In genomic region chr4:63493351-63494121, GRCm38 (mm10) we compare ENCODE assay signal across 10 mouse cellular contexts. TPM values are rescaled to one million over a fixed set of nuclear protein-coding genes. Genes with fewer than 3 reads are reported as not detected.
A peak's percentile ranks its signal among the peaks of the same experiment; 100 is the strongest.
DNase-seq lines count a peak whose midpoint lies in the region; ATAC-seq and TF ChIP-seq lines count a peak whose summit lies in the region.
"Had no signal": no experiment of that assay in that cellular context is flagged by ENCODE, and none has a peak within 500 bp of the region (broad histone marks: within the 10 kb centered on the region; RNA-seq: fewer than 3 reads in every experiment).

No protein-coding gene starts in this region.

- peak; percentile 28 for ATAC-seq in frontal cortex, adult (ENCODE audit: low TSS enrichment)
- ATAC-seq in intestine, postnatal 0 days = no peak
- no peak for ATAC-seq in liver, postnatal 0 days

- peak overlapping the region; percentile 100 for H3K4me2 ChIP-seq in intestine, postnatal 0 days (replicated peaks; ENCODE audit: low read depth)
- no peak overlapping the region for H3K4me2 ChIP-seq in liver, postnatal 0 days (ENCODE audit: low read depth, low read length)

- no peak for DNase-seq in frontal cortex, postnatal 14 days (ENCODE audit: low spot score in 2 of 2)
- DNase-seq in right cerebral cortex, adult 2 months (ENCODE audit: low spot score in 2 of 2) = peak; percentile 47 to 48
- DNase-seq in right cerebral cortex, postnatal 25 days = no peak
- peak; percentile 20 for DNase-seq in right cerebral cortex, postnatal 14 days
- no peak for DNase-seq in liver, postnatal 0 days
- DNase-seq in thymus, postnatal 36 days = no peak

- no peaks in the 10 kb centered on the region for H3K9me3 ChIP-seq in intestine, postnatal 0 days (ENCODE audit: control insufficient read depth)
- no peaks in the 10 kb centered on the region for H3K9me3 ChIP-seq in liver, postnatal 0 days (ENCODE audit: low read length)
- H3K9me3 ChIP-seq: megakaryocyte, embryonic 14.5 days had no signal

- 79% methylated on average over 9 of the region's 9 CpGs for WGBS in intestine, postnatal 0 days
- WGBS in liver, postnatal 0 days (ENCODE audit: insufficient replicate concordance) = 70% methylated on average over 9 of the region's 9 CpGs

- 0 out of 2 replicates have a peak, but pooled peaks cover 3% of the 10 kb centered on the region for H3K27me3 ChIP-seq in intestine, postnatal 0 days (replicated peaks; ENCODE audit: control insufficient read depth, insufficient read depth, low read length)
- H3K27me3 ChIP-seq in liver, postnatal 0 days (ENCODE audit: insufficient read depth, low read length) = peaks cover 38% of the 10 kb centered on the region

- TF ChIP-seq CTCF in intestine, postnatal 0 days (IDR thresholded peaks at IDR 0.05; ENCODE audit: low read depth) = no peak
- TF ChIP-seq CTCF in liver, postnatal 0 days (IDR thresholded peaks at IDR 0.05; ENCODE audit: low read depth) = no peak

- no peaks in the 10 kb centered on the region; the same call in 1 of the 2 replicates for H3K4me1 ChIP-seq in intestine, postnatal 0 days (replicated peaks; ENCODE audit: control insufficient read depth, insufficient read depth, low read length)
- H3K4me1 ChIP-seq in liver, postnatal 0 days (ENCODE audit: insufficient read depth) = peaks cover 7% of the 10 kb centered on the region; the same call in 1 of the 2 replicates

- no peaks in the 10 kb centered on the region for H3K36me3 ChIP-seq in intestine, postnatal 0 days (ENCODE audit: control insufficient read depth, insufficient read depth)
- no peaks in the 10 kb centered on the region for H3K36me3 ChIP-seq in liver, postnatal 0 days (replicated peaks; ENCODE audit: insufficient read depth, low read length)

- no peak overlapping the region for H3K27ac ChIP-seq in intestine, postnatal 0 days (ENCODE audit: low read depth, low read length)
- H3K27ac ChIP-seq in liver, postnatal 0 days (ENCODE audit: low read depth) = no peak overlapping the region

- TF ChIP-seq EP300 in liver, postnatal 0 days (IDR thresholded peaks at IDR 0.05; ENCODE audit: low read depth) = no peak

- no peak overlapping the region for H3K9ac ChIP-seq in intestine, postnatal 0 days (ENCODE audit: low read depth, low read length)
- no peak overlapping the region for H3K9ac ChIP-seq in liver, postnatal 0 days (replicated peaks)

- peak overlapping the region; percentile 61; the same call in 1 of the 2 replicates for H3K4me3 ChIP-seq in intestine, postnatal 0 days (ENCODE audit: low read depth, low read length)
- no peak overlapping the region for H3K4me3 ChIP-seq in liver, postnatal 0 days (ENCODE audit: low read depth, low read length)
- H3K4me3 ChIP-seq: erythroblast, embryonic 14.5 days; megakaryocyte, embryonic 14.5 days had no signal

RNA-seq across cellular contexts. Expression of gene Whrn, which starts 2.3 kb away (rescaled TPM):
- polyA plus RNA-seq in intestine, postnatal 0 days (2015; fragmentation: Nextera tagmentation; extraction: Ambion mirVana) = 1.3 and 1.8 TPM in 2 replicates
- 0.61 and 0.64 TPM in 2 replicates for polyA plus RNA-seq in liver, postnatal 0 days (2015; fragmentation: Nextera tagmentation; extraction: Ambion mirVana)

RNA-seq across cellular contexts. Expression of gene Atp6v1g1, which starts 51.0 kb away (rescaled TPM):
- polyA plus RNA-seq in intestine, postnatal 0 days (2015; fragmentation: Nextera tagmentation; extraction: Ambion mirVana) = 345 and 364 TPM in 2 replicates
- 148 and 152 TPM in 2 replicates for polyA plus RNA-seq in liver, postnatal 0 days (2015; fragmentation: Nextera tagmentation; extraction: Ambion mirVana)

Comparison
In these comparisons a context has a peak if more than half of its experiments do, and no peak if none do; other contexts are left out.
1. DNase-seq: peak in right cerebral cortex, adult 2 months (2 of 2) and right cerebral cortex, postnatal 14 days (single experiment); none in frontal cortex, postnatal 14 days (0 of 2), right cerebral cortex, postnatal 25 days (single experiment), liver, postnatal 0 days (single experiment) and thymus, postnatal 36 days (0 of 2).